Mouse (Mus musculus) small intestine, adult 2 months (tissue): ENCODE data around the gene Clstn1. TPM values are rescaled to one million over a fixed set of nuclear protein-coding genes. Genes with fewer than 3 reads are reported as not detected.

Experiments used
- H3K27ac ChIP-seq: fragments of 200-500 bp; 2 replicates; pipeline ENCODE4 v1.5.1; 2012; ENCODE audit warnings: low read depth, low read length, control low read depth, inconsistent platforms; ENCODE audit not compliant: insufficient read depth
- H3K27me3 ChIP-seq: fragments of 200-500 bp; 2 replicates; pipeline ENCODE4 v1.6.1; 2012; ENCODE audit warnings: mild to moderate bottlenecking, moderate library complexity, low read length, inconsistent platforms; ENCODE audit not compliant: control insufficient read depth, insufficient read depth
- H3K36me3 ChIP-seq: fragments of 200-500 bp; 2 replicates; pipeline ENCODE4 v1.6.1; 2012; ENCODE audit warnings: mild to moderate bottlenecking, low read length, control low read depth, inconsistent platforms; ENCODE audit not compliant: control insufficient read depth, insufficient read depth
- H3K4me1 ChIP-seq: fragments of 200-500 bp; 2 replicates; pipeline ENCODE4 v1.6.1; 2012; ENCODE audit warnings: low read length, inconsistent platforms, mixed read lengths; ENCODE audit not compliant: control insufficient read depth, insufficient read depth, insufficient read length
- H3K4me3 ChIP-seq: fragments of 200-500 bp; 2 replicates; pipeline ENCODE4 v1.5.1; 2012; ENCODE audit warnings: low read depth, mild to moderate bottlenecking, control low read depth, inconsistent platforms, low read length, moderate library complexity
- CTCF ChIP-seq: fragments of 200-500 bp; IDR thresholded peaks from 2 replicates; pipeline ENCODE4 v1.5.1; 2012; ENCODE audit warnings: low read depth, mild to moderate bottlenecking, control low read depth, inconsistent platforms, low read length, moderate library complexity, mixed read lengths; ENCODE audit not compliant: insufficient replicate concordance, insufficient read length; ENCODE audit errors: extremely low read depth
- POLR2A ChIP-seq: fragments of 200-500 bp; IDR thresholded peaks from 2 replicates; pipeline ENCODE4 v1.6.1; 2012; ENCODE audit warnings: low read depth, mild to moderate bottlenecking, control low read depth, inconsistent platforms, low read length, moderate library complexity
- WGBS: fragments of 180-500 bp; shearing (Covaris S2); methylation state at CpG from one replicate; pipeline ENCODE4 v1.1.7; 2018; 5-methylcytosine and 5-hydroxymethylcytosine counted together
- polyA plus RNA-seq: library from polyadenylated mRNA; depleted of rRNA; stranded (reverse); fragments of >200 nt; gene quantifications from 2 replicates; pipeline ENCODE4 v1.2.3, GENCODE M21; 2012

Clstn1 gene
- polyA plus RNA-seq, 1 experiment, result 76.4 TPM

DNA sequence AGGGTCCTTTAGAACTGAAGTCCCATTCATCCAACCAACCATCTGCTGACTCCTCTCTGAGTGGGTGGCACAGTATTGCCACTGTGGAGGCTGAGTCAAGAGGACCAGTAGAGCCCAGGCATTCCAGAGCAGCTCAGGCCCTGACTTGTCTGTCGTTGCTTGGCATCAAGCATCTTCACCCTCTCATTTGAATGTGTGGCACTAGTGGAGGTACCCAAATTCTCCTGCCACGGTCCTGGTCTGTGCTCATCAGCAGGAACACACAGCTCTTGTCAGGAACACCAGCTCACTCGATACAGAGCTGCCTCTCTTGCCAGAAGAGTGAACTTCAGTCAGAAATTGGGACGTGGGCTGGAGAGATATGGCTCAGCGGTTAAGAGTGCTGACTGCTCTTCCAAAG, 37.4 kb downstream of the Clstn1 start:
- Histone ChIP-seq H3K4me3 (no peak overlapping the region), H3K36me3 (peaks cover 5% of the 10 kb centered on the region; the same call in 1 of the 2 replicates), H3K27me3 (no peaks in the 10 kb centered on the region), H3K27ac (no peak overlapping the region), H3K4me1 (no peaks in the 10 kb centered on the region)
- TF ChIP-seq POLR2A, result no peak
- TF ChIP-seq CTCF, result no peak
- WGBS, result 89% methylated on average over 5 of the region's 5 CpGs

DNA sequence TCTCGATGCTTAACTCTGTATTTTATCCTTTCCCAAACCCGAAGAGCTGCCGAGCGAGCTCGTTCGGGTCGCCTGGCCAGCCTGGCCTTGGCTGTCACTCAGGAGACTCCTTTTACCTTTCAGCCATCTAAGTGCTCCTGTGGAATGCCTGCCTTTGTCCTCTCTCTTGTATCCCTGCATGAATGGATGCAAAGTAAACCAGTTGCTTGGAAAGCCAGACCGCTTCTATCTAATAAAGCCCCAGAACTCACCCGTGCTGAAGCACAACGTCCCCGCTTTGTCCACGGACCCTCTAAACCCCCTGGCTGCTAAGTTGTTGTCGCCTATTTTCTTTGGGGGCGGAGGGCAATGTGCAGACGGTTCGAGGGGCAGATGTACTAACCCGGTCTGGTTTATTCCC, 40.5 kb downstream of the Clstn1 start:
- 93% methylated on average over 17 of the region's 17 CpGs for WGBS
- no peak for TF ChIP-seq POLR2A
- TF ChIP-seq CTCF, result no peak
- H3K36me3 ChIP-seq, result peaks cover 17% of the 10 kb centered on the region

DNA sequence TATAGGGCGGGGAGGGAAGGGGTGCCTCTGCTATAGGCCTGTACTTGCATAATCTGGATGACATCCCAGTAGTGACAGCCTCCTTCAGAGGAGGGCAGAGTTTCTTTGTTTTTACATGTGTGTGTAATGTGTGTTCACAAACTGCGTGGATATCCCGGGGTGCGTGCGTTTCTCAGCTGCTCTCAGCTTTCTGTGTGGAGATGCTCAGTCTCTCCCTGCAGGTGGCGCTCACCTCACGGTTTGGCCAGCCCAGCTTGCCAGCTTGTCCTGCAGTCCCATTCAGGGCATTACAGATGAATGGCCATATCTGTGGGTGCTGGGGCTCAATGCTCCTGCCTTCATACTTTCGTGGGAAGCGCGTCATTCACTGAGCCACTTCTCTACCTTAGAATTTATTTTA, 42.1 kb downstream of the Clstn1 start:
- no peak overlapping the region for H3K27ac ChIP-seq
- peaks cover 27% of the 10 kb centered on the region for H3K36me3 ChIP-seq
- H3K27me3 ChIP-seq, result no peaks in the 10 kb centered on the region
- WGBS, result 75% methylated on average over 10 of the region's 10 CpGs
- TF ChIP-seq CTCF, result peak; percentile 46; the same call in 1 of the 2 replicates
- no peak for TF ChIP-seq POLR2A
- no peak overlapping the region for H3K4me3 ChIP-seq
- H3K4me1 ChIP-seq, result no peaks in the 10 kb centered on the region

More for the DNA sequence above, 40.5 kb downstream of the Clstn1 start:
- Histone ChIP-seq H3K4me3 (no peak overlapping the region), H3K27me3 (no peaks in the 10 kb centered on the region), H3K4me1 (no peaks in the 10 kb centered on the region), H3K27ac (no peak overlapping the region)

DNA sequence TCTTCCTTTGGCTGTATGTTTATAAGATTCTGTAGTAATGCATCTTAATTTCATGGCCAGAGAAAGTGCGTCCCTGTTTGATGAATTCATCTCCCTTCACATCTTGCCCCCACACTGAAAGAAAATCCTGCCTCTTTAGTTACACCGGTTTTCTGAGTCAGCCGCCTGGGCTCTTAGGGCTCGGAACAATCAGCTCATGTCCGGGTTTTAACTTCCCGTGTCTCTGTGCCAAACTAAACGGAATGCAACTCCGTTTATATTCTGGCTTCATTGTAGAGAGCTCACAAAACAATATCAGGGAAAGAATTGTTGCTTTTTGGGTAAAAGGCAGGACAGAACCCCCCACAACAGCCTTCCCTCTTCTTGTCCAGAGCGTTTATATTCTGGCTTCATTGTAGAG, 42.5 kb downstream of the Clstn1 start:
- no peak overlapping the region for H3K4me3 ChIP-seq
- no peaks in the 10 kb centered on the region for H3K27me3 ChIP-seq
- no peak overlapping the region for H3K27ac ChIP-seq
- H3K4me1 ChIP-seq, result no peaks in the 10 kb centered on the region
- WGBS, result 79% methylated on average over 9 of the region's 9 CpGs
- no peak for TF ChIP-seq CTCF
- no peak for TF ChIP-seq POLR2A
- H3K36me3 ChIP-seq, result peaks cover 30% of the 10 kb centered on the region

DNA sequence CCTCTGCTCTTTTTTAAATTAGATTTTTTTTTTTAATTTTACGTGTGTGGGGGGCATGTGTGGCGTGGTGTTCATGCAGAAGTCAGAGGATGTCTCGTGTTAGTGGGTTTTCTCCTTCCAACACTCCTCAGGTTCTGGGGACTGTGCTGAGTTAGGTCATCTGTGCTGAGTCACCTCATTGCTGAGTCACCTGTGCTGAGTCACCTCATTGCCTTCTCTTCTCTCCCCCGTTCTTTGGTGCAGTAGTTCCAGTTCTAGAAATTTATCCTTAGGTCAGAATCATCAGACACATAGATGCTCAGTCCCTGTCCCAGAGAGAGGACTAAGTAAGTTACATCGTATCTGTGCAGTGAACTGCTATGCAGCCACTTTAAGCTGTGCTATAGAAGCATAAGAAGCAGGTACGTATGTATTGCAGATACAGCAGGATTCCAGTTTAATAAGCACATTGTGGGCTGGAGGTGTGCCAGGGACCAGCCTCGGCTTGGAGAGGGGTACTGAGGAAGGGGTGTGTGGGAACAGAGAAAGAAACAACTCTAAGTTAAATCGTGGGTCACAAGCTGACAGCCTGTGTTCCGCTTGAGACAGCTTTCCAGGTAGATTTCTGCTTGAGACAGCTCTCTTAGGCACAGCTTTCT, 46.5 kb downstream of the Clstn1 start:
- no peaks in the 10 kb centered on the region for H3K27me3 ChIP-seq
- H3K36me3 ChIP-seq, result peaks cover 48% of the 10 kb centered on the region
- TF ChIP-seq CTCF (no peak), POLR2A (no peak)
- no peaks in the 10 kb centered on the region for H3K4me1 ChIP-seq
- 93% methylated on average over 9 of the region's 9 CpGs for WGBS
- H3K4me3 ChIP-seq, result no peak overlapping the region
- H3K27ac ChIP-seq, result no peak overlapping the region

DNA sequence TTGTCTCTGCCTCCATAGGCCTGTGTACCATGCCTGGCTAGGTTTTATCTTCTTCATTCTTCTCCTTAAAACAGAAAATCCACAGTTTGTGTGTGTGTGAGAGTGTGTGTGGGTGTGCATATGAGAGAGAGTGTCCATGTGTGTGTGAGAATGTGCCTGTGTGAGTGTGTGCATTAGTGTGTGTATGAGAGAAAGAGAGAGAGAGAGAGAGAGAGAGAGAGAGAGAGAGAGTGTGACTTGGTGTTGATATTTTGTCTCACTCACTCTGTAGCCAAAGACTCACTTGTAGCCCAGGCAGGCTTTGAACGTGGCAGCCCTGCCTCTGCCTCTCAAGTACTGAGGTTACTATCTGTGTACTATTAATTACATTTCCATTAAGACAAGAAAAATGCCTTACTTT, 47.9 kb downstream of the Clstn1 start:
- no peak overlapping the region for H3K27ac ChIP-seq
- no peak for TF ChIP-seq POLR2A
- no peak for TF ChIP-seq CTCF
- no peak overlapping the region for H3K4me3 ChIP-seq
- no peaks in the 10 kb centered on the region for H3K4me1 ChIP-seq
- WGBS, result 81% methylated on average over 1 of the region's 1 CpGs
- peaks cover 56% of the 10 kb centered on the region for H3K36me3 ChIP-seq
- no peaks in the 10 kb centered on the region for H3K27me3 ChIP-seq

DNA sequence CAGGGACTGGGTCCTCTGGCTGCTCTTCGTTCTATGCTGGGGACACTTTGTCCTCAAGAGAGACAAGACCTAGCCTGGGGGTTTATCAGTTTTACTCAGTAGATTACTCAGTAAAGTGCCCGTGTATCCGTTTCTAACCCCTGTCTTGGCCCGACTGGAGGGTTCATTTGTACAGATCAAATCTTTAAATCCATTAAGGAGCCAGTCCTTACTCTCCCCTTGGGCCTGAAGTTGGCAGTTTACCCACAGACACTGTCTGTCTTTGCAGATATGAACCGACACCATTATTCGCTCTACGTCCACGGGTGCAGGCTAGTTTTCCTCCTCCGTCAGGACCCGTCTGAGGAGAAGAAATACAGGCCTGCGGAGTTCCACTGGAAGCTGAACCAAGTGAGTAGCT, 48.7 kb downstream of the Clstn1 start:
- no peak overlapping the region for H3K4me3 ChIP-seq
- H3K4me1 ChIP-seq, result no peaks in the 10 kb centered on the region
- peaks cover 60% of the 10 kb centered on the region for H3K36me3 ChIP-seq
- TF ChIP-seq POLR2A (no peak), CTCF (no peak)
- H3K27ac ChIP-seq, result no peak overlapping the region
- WGBS, result 94% methylated on average over 11 of the region's 11 CpGs
- no peaks in the 10 kb centered on the region for H3K27me3 ChIP-seq

DNA sequence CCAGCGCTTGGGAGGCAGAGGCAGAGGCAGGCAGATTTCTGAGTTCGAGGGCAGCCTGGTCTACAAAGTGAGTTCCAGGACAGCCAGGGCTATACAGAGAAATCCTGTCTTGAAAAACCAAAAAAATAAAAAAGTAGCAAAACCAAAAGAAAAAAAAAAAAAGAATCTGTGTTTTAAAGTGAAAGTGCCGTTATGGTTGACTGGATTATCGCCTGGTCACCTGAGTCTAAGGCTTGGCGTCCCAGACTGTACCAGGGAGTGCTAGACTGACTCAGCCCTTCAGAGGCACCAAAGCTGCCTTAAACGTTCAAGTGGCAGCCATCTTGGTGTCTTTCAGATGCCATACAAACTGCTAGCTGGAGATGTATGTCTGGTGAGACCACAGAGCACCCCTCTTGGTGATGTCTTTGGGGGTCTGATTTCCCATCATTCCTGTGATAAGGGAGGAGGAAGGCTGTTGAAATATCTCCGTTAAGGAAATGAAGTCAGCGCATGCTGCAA, 49.7 kb downstream of the Clstn1 start:
- peaks cover 59% of the 10 kb centered on the region for H3K36me3 ChIP-seq
- no peak overlapping the region for H3K27ac ChIP-seq
- no peaks in the 10 kb centered on the region for H3K27me3 ChIP-seq
- TF ChIP-seq POLR2A, result no peak
- TF ChIP-seq CTCF, result no peak
- whole genome bisulfite sequencing, result 89% methylated on average over 8 of the region's 8 CpGs
- no peaks in the 10 kb centered on the region for H3K4me1 ChIP-seq
- no peak overlapping the region for H3K4me3 ChIP-seq
